Mouse (Mus musculus): ENCODE results near the gene Cpeb3. TPM values are rescaled to one million over a fixed set of nuclear protein-coding genes. Genes with fewer than 3 reads are reported as not detected.
"Not testable (repeated sequence)": the region's sequence is repeated elsewhere in the genome, so short reads cannot be mapped to it uniquely, and the experiment has no call there.

Cpeb3 gene
- polyA plus RNA-seq, 1 experiment from 2014 or later = 1.9 TPM

DNA sequence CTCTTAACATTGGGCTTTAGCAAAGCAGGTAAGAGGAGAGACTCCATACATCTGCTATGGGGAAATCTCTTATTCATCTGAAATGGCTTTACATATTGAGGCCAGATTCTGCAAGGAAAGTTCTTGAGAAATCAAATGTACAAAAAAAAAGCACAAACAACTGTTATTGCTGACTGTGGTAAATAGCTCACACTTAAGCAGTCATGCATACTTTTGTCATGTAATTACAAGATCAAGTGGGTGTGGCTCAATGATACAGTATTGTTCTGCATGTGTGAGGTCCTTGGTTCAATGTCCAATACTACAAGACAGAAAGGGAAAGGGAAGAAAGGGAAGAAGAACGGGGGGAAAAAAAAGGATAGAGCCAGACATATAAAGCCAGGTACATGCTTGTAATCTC lies 62.6 kb downstream of the Cpeb3 start:
- 87% methylated on average over 1 of the region's 1 CpGs for WGBS
- Histone ChIP-seq H3K36me3 (ENCODE audit: control insufficient read depth, insufficient read depth, low read length) (no peaks in the 10 kb centered on the region), H3K4me1 (ENCODE audit: control insufficient read depth, insufficient read depth, low read length) (no peaks in the 10 kb centered on the region), H3K27me3 (replicated peaks; ENCODE audit: control insufficient read depth, insufficient read depth, low read length) (no peaks in the 10 kb centered on the region), H3K9me3 (ENCODE audit: control insufficient read depth, low read length) (no peaks in the 10 kb centered on the region), H3K9ac (ENCODE audit: low read depth, low read length) (no peak overlapping the region), H3K4me2 (ENCODE audit: low read depth, low read length) (no peak overlapping the region), H3K27ac (replicated peaks; ENCODE audit: low read depth, low read length) (no peak overlapping the region), H3K4me3 (ENCODE audit: low read depth, low read length) (no peak overlapping the region)
- DNase-seq (ENCODE audit: low spot score) (no peak), ATAC-seq (ENCODE audit: low read depth) (no peak)

DNA sequence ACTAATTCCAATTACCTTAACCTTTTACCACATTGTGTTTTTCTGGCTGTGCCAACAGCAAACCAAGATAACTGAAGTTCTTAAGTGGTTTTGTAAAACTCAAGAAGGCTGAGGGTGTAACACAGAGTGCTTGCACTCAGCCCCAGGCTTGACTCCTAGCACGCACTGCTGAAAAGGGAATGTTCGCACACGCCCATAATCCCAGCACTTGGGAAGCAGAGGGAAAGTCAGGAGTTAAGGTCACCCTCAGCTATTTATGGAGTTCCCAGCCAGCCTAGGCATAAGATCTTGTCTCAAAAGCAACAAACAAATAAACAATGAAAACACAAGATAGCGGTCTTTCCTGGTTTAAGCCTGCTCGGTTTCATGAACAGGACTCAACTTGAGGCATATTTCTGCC lies 63.0 kb downstream of the Cpeb3 start:
- no peaks in the 10 kb centered on the region for H3K36me3 ChIP-seq (ENCODE audit: control insufficient read depth, insufficient read depth, low read length)
- H3K27ac ChIP-seq (replicated peaks; ENCODE audit: low read depth, low read length) = no peak overlapping the region
- ATAC-seq (ENCODE audit: low read depth) = no peak
- no peaks in the 10 kb centered on the region for H3K9me3 ChIP-seq (ENCODE audit: control insufficient read depth, low read length)
- no peaks in the 10 kb centered on the region for H3K27me3 ChIP-seq (replicated peaks; ENCODE audit: control insufficient read depth, insufficient read depth, low read length)
- 89% methylated on average over 5 of the region's 5 CpGs for WGBS
- no peak overlapping the region for H3K4me3 ChIP-seq (ENCODE audit: low read depth, low read length)
- no peak overlapping the region for H3K9ac ChIP-seq (ENCODE audit: low read depth, low read length)
- H3K4me2 ChIP-seq (ENCODE audit: low read depth, low read length) = no peak overlapping the region
- H3K4me1 ChIP-seq (ENCODE audit: control insufficient read depth, insufficient read depth, low read length) = no peaks in the 10 kb centered on the region
- DNase-seq (ENCODE audit: low spot score) = no peak

DNA sequence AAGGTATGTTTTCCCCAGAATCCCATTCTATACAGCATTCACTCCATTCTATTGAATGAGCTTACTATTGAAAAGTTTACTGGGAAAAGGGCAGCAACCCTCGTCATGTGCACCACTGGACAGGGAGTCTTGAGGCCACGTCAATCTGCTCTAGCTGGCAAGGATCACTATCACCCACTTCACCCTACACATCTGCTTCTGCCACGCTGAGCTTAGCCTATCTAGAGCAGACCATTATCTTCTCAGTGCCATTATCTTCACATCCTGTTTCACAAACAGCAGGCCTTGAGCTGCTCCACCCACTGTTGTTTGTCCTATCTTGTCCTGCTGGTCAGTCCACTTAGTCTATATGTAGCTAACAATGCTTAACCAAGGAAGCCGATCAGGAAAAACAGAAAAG lies 66.8 kb downstream of the Cpeb3 start:
- ATAC-seq (ENCODE audit: low read depth) = no peak
- Histone ChIP-seq H3K4me3 (ENCODE audit: low read depth, low read length) (no peak overlapping the region), H3K4me1 (ENCODE audit: control insufficient read depth, insufficient read depth, low read length) (no peaks in the 10 kb centered on the region), H3K9ac (ENCODE audit: low read depth, low read length) (no peak overlapping the region), H3K27me3 (replicated peaks; ENCODE audit: control insufficient read depth, insufficient read depth, low read length) (no peaks in the 10 kb centered on the region), H3K9me3 (ENCODE audit: control insufficient read depth, low read length) (no peaks in the 10 kb centered on the region), H3K27ac (replicated peaks; ENCODE audit: low read depth, low read length) (no peak overlapping the region), H3K36me3 (ENCODE audit: control insufficient read depth, insufficient read depth, low read length) (no peaks in the 10 kb centered on the region), H3K4me2 (ENCODE audit: low read depth, low read length) (no peak overlapping the region)
- WGBS = 80% methylated on average over 4 of the region's 4 CpGs
- DNase-seq (ENCODE audit: low spot score) = no peak

DNA sequence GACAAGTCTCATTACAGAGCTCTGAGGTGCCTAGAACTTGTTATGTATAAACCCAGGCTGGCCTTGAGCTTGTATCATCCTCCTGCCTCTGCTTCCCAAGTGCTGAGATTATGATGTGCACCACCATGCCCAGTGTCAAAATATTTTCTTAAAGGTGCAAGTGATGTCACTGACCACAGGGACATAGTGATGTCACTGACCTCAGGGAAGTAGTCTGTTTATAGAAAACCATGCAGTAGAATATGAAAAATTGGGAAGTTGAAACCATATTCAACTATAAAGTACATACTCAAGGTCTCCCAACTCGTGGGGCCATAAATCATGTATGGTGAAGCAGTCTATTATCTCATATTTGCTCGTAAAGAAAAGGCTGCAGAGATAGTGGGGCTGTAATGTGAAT lies 71.3 kb downstream of the Cpeb3 start:
- 65% methylated on average over 2 of the region's 2 CpGs for WGBS
- Histone ChIP-seq H3K27ac (replicated peaks; ENCODE audit: low read depth, low read length) (no peak overlapping the region), H3K36me3 (ENCODE audit: control insufficient read depth, insufficient read depth, low read length) (no peaks in the 10 kb centered on the region), H3K9me3 (ENCODE audit: control insufficient read depth, low read length) (no peaks in the 10 kb centered on the region), H3K4me1 (ENCODE audit: control insufficient read depth, insufficient read depth, low read length) (no peaks in the 10 kb centered on the region), H3K4me3 (ENCODE audit: low read depth, low read length) (no peak overlapping the region), H3K4me2 (ENCODE audit: low read depth, low read length) (no peak overlapping the region), H3K27me3 (replicated peaks; ENCODE audit: control insufficient read depth, insufficient read depth, low read length) (no peaks in the 10 kb centered on the region), H3K9ac (ENCODE audit: low read depth, low read length) (no peak overlapping the region)
- no peak for ATAC-seq (ENCODE audit: low read depth)
- DNase-seq (ENCODE audit: low spot score) = no peak

DNA sequence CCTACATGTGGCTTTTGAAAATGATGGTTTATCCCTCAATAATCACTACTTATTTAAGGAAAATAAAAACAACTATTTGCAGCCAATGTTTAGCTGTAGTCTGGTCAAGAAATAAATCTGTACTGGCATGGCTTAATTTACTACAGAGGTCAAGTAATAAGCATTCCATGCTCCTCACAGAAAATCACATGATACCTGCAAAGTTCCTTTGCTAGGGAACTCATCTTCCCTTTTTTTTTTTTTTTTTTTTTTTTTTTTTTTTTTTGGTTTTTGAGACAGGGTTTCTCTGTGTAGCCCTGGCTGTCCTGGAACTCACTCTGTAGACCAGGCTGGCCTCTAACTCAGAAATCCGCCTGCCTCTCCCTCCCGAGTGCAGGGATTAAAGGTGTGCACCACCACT lies 72.9 kb downstream of the Cpeb3 start:
- not testable (repeated sequence) for H3K36me3 ChIP-seq (ENCODE audit: control insufficient read depth, insufficient read depth, low read length); H3K9me3 ChIP-seq (ENCODE audit: control insufficient read depth, low read length); H3K27me3 ChIP-seq (replicated peaks; ENCODE audit: control insufficient read depth, insufficient read depth, low read length); H3K4me1 ChIP-seq (ENCODE audit: control insufficient read depth, insufficient read depth, low read length); H3K4me3 ChIP-seq (ENCODE audit: low read depth, low read length); DNase-seq (ENCODE audit: low spot score); H3K9ac ChIP-seq (ENCODE audit: low read depth, low read length); ATAC-seq (ENCODE audit: low read depth); H3K27ac ChIP-seq (replicated peaks; ENCODE audit: low read depth, low read length); H3K4me2 ChIP-seq (ENCODE audit: low read depth, low read length)
- WGBS = 79% methylated on average over 2 of the region's 2 CpGs

DNA sequence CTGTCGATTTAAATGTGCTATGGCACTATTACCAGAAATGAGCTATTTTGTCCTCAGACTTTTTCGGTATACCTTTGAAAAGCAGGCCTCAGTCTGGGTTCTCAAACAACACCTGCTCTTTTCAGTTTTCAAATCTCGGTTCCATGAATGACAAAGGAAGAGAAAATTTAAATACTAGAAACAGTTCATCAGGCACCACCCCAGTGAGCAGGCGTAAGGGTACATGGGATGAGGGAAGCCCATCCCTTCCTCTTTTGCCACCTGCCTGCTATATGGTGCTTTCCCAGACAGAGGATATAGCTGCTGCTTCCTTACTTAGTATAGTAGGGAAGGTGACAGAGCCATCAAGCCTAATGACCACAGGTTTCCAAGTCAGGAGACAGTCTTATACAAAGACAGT lies 74.7 kb downstream of the Cpeb3 start:
- Histone ChIP-seq H3K36me3 (ENCODE audit: control insufficient read depth, insufficient read depth, low read length) (no peaks in the 10 kb centered on the region), H3K4me1 (ENCODE audit: control insufficient read depth, insufficient read depth, low read length) (no peaks in the 10 kb centered on the region), H3K4me3 (ENCODE audit: low read depth, low read length) (no peak overlapping the region), H3K9ac (ENCODE audit: low read depth, low read length) (no peak overlapping the region), H3K9me3 (ENCODE audit: control insufficient read depth, low read length) (no peaks in the 10 kb centered on the region), H3K27ac (replicated peaks; ENCODE audit: low read depth, low read length) (no peak overlapping the region), H3K27me3 (replicated peaks; ENCODE audit: control insufficient read depth, insufficient read depth, low read length) (no peaks in the 10 kb centered on the region), H3K4me2 (ENCODE audit: low read depth, low read length) (no peak overlapping the region)
- WGBS = 91% methylated on average over 4 of the region's 4 CpGs
- ATAC-seq (ENCODE audit: low read depth) (no peak), DNase-seq (ENCODE audit: low spot score) (no peak)

DNA sequence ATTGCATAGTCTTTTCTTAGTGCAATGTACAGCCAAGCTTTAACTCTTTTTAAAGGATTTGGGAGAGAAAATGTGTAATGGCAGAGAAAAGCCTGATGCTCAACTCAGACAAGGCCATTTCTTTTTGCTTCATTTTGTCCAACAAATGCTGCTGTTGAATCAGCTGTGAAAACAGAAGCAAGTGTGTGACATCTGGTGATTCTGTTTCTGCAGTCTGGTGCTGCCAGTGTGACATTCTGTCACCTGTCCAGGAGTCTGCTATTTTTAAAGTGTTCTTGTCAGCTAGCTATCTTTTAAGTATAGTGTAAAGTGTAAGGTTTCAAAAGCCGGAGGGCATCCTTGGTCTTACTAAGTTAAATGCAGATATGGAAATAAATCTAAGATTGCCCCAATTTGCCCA lies 76.7 kb downstream of the Cpeb3 start:
- no peak for ATAC-seq (ENCODE audit: low read depth)

DNA sequence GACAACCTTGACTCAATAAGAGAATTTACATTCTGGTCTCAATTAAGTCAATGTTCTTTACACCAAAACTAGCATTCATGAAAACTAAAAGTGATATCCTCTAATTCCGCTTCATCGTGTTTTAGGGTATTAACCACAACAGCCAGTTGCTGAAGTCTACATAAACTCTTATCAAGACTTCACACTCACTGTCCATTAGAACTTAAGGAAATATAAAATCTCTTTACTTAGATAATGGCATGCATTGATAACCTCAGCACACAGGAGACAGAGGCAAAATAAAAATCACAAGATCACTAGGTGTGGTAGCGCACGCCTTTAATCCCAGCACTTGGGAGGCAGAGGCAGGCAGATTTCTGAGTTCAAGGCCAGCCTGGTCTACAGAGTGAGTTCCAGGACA lies 79.9 kb downstream of the Cpeb3 start:
- H3K36me3 ChIP-seq (ENCODE audit: control insufficient read depth, insufficient read depth, low read length) = no peaks in the 10 kb centered on the region
- H3K9ac ChIP-seq (ENCODE audit: low read depth, low read length) = no peak overlapping the region
- ATAC-seq (ENCODE audit: low read depth) (no peak), DNase-seq (ENCODE audit: low spot score) (no peak)
- no peaks in the 10 kb centered on the region for H3K9me3 ChIP-seq (ENCODE audit: control insufficient read depth, low read length)
- no peak overlapping the region for H3K4me3 ChIP-seq (ENCODE audit: low read depth, low read length)
- H3K27me3 ChIP-seq (replicated peaks; ENCODE audit: control insufficient read depth, insufficient read depth, low read length) = no peaks in the 10 kb centered on the region
- H3K27ac ChIP-seq (replicated peaks; ENCODE audit: low read depth, low read length) = no peak overlapping the region
- no peak overlapping the region for H3K4me2 ChIP-seq (ENCODE audit: low read depth, low read length)
- H3K4me1 ChIP-seq (ENCODE audit: control insufficient read depth, insufficient read depth, low read length) = no peaks in the 10 kb centered on the region
- WGBS = 94% methylated on average over 4 of the region's 4 CpGs

More for the DNA sequence above, 76.7 kb downstream of the Cpeb3 start:
- no peak for DNase-seq (ENCODE audit: low spot score)
- Histone ChIP-seq H3K27me3 (replicated peaks; ENCODE audit: control insufficient read depth, insufficient read depth, low read length) (no peaks in the 10 kb centered on the region), H3K36me3 (ENCODE audit: control insufficient read depth, insufficient read depth, low read length) (no peaks in the 10 kb centered on the region), H3K4me3 (ENCODE audit: low read depth, low read length) (no peak overlapping the region), H3K9ac (ENCODE audit: low read depth, low read length) (no peak overlapping the region), H3K27ac (replicated peaks; ENCODE audit: low read depth, low read length) (no peak overlapping the region), H3K4me2 (ENCODE audit: low read depth, low read length) (no peak overlapping the region), H3K4me1 (ENCODE audit: control insufficient read depth, insufficient read depth, low read length) (no peaks in the 10 kb centered on the region), H3K9me3 (ENCODE audit: control insufficient read depth, low read length) (no peaks in the 10 kb centered on the region)
- WGBS = 84% methylated on average over 1 of the region's 1 CpGs

DNA sequence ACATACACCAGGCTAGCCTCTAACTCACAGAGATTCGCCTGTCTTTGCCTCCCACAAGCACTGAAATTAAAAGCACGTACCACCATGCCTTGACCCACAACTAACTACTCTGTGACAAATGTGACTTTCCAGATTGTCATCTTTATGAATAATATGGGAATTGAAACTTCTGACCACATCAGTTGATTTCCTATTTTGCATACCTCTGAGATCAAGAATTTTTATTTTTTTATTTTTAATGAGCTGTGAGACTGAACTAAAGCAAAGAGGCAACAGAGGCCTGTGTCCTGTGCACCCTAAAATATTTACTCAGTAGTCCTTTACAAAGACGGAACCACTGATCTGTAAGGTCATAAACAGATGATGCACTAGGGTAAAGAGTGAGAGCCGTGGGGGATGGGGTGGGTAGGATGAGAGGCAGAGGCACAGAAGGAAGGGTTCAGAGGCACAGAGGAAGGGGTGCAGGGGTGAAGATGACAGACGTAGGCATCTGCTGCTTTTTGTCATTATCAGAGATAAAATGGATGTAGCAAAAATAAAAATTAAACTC lies 81.3 kb downstream of the Cpeb3 start:
- H3K9ac ChIP-seq (ENCODE audit: low read depth, low read length) = no peak overlapping the region
- DNase-seq (ENCODE audit: low spot score) = no peak
- no peaks in the 10 kb centered on the region for H3K36me3 ChIP-seq (ENCODE audit: control insufficient read depth, insufficient read depth, low read length)
- no peaks in the 10 kb centered on the region for H3K27me3 ChIP-seq (replicated peaks; ENCODE audit: control insufficient read depth, insufficient read depth, low read length)
- WGBS = 79% methylated on average over 5 of the region's 5 CpGs
- ATAC-seq (ENCODE audit: low read depth) = no peak
- H3K4me2 ChIP-seq (ENCODE audit: low read depth, low read length) = no peak overlapping the region
- no peaks in the 10 kb centered on the region for H3K4me1 ChIP-seq (ENCODE audit: control insufficient read depth, insufficient read depth, low read length)
- H3K9me3 ChIP-seq (ENCODE audit: control insufficient read depth, low read length) = no peaks in the 10 kb centered on the region
- H3K4me3 ChIP-seq (ENCODE audit: low read depth, low read length) = no peak overlapping the region
- no peak overlapping the region for H3K27ac ChIP-seq (replicated peaks; ENCODE audit: low read depth, low read length)
